Mouse (Mus musculus): ENCODE results near the gene Hsp90ab1.

GRCm38 (mm10) chr17:45600267-45600666, 27.2 kb upstream of the Hsp90ab1 start:
- TF ChIP-seq CTCF (IDR thresholded peaks at IDR 0.05; ENCODE audit: extremely low read depth, insufficient read depth, low read length) (no peak), POLR2A (IDR thresholded peaks at IDR 0.05; ENCODE audit: extremely low read depth, insufficient read depth, low read length) (no peak)

All from cortical plate, adult 2 months (tissue).